Mouse (Mus musculus): ENCODE data around the gene Galntl6.

GRCm38 (mm10) chr8:58655631-58656030 is 256.8 kb downstream of the Galntl6 start:
- TF ChIP-seq CTCF (IDR thresholded peaks at IDR 0.05; ENCODE audit: extremely low read depth, insufficient read length, insufficient replicate concordance, low read depth, low read length) (no peak), POLR2A (IDR thresholded peaks at IDR 0.05; ENCODE audit: low read depth, low read length) (no peak)
